Mouse (Mus musculus): ENCODE measurements at regions not wholly inside any gene's neighbourhood (a gene's known extent, or its start where the extent isn't known, plus 50 kb on each side); places are given as distances from the start of the nearest gene placed in this dataset.

- no peak for ATAC-seq (replicated peaks; ENCODE audit: low FRiP score, poor library complexity, severe bottlenecking)
These were observed 58.5 kb upstream of the Cxcr4 start for GRCm38 (mm10) chr1:128650596-128650995.

DNA sequence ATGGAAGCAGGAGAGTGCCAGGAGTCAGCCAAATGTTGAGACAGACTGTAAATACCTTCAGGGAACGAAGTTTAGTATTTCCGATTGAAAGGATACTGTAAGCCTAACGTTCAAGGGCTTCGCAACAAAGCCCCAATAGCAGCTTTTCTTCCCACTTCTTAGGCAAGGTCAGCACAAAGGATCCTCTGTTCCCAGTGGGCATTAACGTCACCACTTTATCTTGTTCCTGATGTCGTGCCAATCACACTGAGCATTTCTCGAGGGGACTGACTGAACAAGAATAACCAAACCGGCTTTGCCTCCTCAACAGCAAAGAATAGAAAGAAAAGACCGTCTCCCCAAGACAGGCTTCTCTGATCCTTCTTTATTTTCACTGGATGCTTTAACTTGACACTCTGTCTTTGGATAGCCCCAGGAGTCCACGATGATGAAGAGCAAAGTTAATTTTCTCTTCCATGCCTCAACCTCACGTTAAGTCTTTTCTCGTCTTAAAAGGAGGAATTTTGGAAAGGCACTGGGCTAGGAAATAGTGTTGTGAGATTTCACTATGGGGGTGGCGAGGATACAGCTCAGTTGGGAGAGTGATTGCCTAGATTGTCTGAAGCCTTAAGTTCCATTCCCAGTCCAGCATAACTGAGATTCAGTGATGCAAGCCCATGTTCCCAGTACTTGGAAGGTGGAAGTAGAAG is 57.5 kb upstream of the Cxcr4 start:
- no peak for ATAC-seq (replicated peaks; ENCODE audit: low FRiP score, poor library complexity, severe bottlenecking)

DNA sequence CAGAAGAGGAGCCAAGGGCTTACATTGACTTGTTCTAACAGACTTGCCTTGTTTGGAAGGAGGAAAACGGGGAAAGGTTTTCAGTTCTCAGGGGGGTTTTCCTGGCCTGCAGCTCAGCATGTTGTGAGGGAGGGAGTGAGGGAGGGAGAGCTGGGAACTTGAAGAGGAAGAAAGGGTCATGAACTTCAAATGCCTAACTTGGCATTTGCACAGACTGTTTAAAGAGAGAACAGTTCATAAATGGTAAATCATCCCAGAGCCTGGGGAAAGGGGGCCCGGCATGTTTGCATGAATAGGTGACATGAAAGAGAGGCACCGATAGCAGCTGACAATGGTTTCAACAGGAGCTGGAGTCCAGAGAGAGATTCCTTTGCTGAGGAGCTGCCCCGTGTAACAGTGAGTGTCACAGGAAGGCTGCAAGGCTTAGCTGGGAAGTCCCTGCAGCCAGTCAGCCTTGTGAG is 51.3 kb upstream of the Cxcr4 start:
- no peak for ATAC-seq (replicated peaks; ENCODE audit: low FRiP score, poor library complexity, severe bottlenecking)

- no peak for ATAC-seq (replicated peaks; ENCODE audit: low FRiP score, poor library complexity, severe bottlenecking)
These were observed 50.1 kb upstream of the Cxcr4 start for GRCm38 (mm10) chr1:128642212-128642611.

Data from erythroblast, adult 5-6 weeks (primary cell).